In the genomic region with DNA sequence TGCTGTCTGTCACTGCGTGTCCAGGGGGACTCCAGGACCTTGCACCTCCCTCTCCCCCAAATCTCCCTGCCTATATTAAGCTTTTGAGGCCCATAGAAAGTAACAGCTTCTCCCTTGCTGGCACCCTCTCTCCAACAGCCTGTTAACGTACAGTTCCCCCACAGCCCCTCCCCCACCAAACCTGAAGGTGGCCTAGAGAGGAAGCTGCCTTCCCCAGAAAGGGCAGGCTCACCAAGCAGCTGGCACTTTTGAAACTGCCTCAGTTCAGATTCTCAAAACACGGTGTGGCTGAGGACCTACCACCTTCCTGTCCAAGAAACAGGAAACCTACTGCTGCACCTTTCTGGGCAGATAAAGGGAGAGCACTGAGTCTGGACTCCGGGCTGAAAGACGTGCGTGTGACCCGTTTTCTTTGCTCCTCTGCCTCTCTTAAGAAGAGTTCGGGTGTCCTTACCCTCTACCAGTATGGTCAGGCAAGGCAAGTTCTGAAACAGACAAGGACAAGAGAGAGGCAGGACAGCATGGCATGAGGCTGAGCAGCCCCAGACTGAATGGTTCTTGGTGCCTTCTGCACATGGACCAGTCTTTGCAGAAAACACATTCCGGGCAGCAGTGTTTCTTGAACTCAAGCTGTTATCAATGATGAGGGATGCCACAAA, we compare ENCODE assay signal across 8 mouse cellular contexts. TPM values are rescaled to one million over a fixed set of nuclear protein-coding genes. Genes with fewer than 3 reads are reported as not detected.
A peak's percentile ranks its signal among the peaks of the same experiment; 100 is the strongest.
DNase-seq lines count a peak whose midpoint lies in the region; ATAC-seq and TF ChIP-seq lines count a peak whose summit lies in the region.

No protein-coding gene starts in this region.

- H3K9ac ChIP-seq in heart, embryonic 11.5 days (ENCODE audit: low read depth, low read length): peak overlapping the region; percentile 98
- H3K9ac ChIP-seq in hindbrain, embryonic 11.5 days (ENCODE audit: low read depth, low read length): peak overlapping the region; percentile 93
- H3K9ac ChIP-seq in lung, embryonic 16.5 days (ENCODE audit: low read length): peak overlapping the region; percentile 95

- H3K4me1 ChIP-seq in heart, embryonic 11.5 days (ENCODE audit: control insufficient read depth, insufficient read depth, low read length): peaks cover 34% of the 10 kb centered on the region
- peaks cover 10% of the 10 kb centered on the region for H3K4me1 ChIP-seq in hindbrain, embryonic 11.5 days (replicated peaks; ENCODE audit: control insufficient read depth, insufficient read depth, low read length)
- H3K4me1 ChIP-seq in lung, embryonic 16.5 days (replicated peaks; ENCODE audit: control insufficient read depth, insufficient read depth, low read length): peaks cover 28% of the 10 kb centered on the region
- H3K4me1 ChIP-seq in small intestine, adult 2 months (ENCODE audit: control insufficient read depth, insufficient read depth, insufficient read length, low read length): peaks cover 17% of the 10 kb centered on the region; the same call in 1 of the 2 replicates

- TF ChIP-seq POLR2A in small intestine, adult 2 months (IDR thresholded peaks at IDR 0.05; ENCODE audit: low read depth, low read length): no peak

- TF ChIP-seq CTCF in small intestine, adult 2 months (IDR thresholded peaks at IDR 0.05; ENCODE audit: extremely low read depth, insufficient read length, insufficient replicate concordance, low read depth, low read length): no peak

- no peaks in the 10 kb centered on the region for H3K27me3 ChIP-seq in heart, embryonic 11.5 days (ENCODE audit: control insufficient read depth, insufficient read depth, low read length)
- H3K27me3 ChIP-seq in hindbrain, embryonic 11.5 days (ENCODE audit: control insufficient read depth, insufficient read depth, low read length): no peaks in the 10 kb centered on the region
- no peaks in the 10 kb centered on the region for H3K27me3 ChIP-seq in lung, embryonic 16.5 days (ENCODE audit: control insufficient read depth, insufficient read depth, low read depth, low read length)
- no peaks in the 10 kb centered on the region for H3K27me3 ChIP-seq in small intestine, adult 2 months (ENCODE audit: control insufficient read depth, insufficient read depth, low read length)

- H3K9me3 ChIP-seq in heart, embryonic 11.5 days (replicated peaks; ENCODE audit: control insufficient read depth, low read length): no peaks in the 10 kb centered on the region
- H3K9me3 ChIP-seq in hindbrain, embryonic 11.5 days (ENCODE audit: control insufficient read depth, low read length): no peaks in the 10 kb centered on the region
- no peaks in the 10 kb centered on the region for H3K9me3 ChIP-seq in lung, embryonic 16.5 days (ENCODE audit: control insufficient read depth, low read length)

- no peak for ATAC-seq in heart, embryonic 11.5 days (replicated peaks; ENCODE audit: insufficient number of reproducible peaks, low FRiP score, low TSS enrichment)
- ATAC-seq in hindbrain, embryonic 11.5 days (ENCODE audit: low FRiP score): no peak; the same call in 1 of the 2 replicates
- ATAC-seq in lung, embryonic 16.5 days (ENCODE audit: low read depth): no peak

- H3K27ac ChIP-seq in heart, embryonic 11.5 days (ENCODE audit: low read depth, low read length): 0 out of 2 replicates have a peak overlapping the region, but pooled peaks have one; percentile 0
- H3K27ac ChIP-seq in hindbrain, embryonic 11.5 days (ENCODE audit: low read depth, low read length): 0 out of 2 replicates have a peak overlapping the region, but pooled peaks have one; percentile 1
- H3K27ac ChIP-seq in lung, embryonic 16.5 days (ENCODE audit: low read length): peak overlapping the region; percentile 44; the same call in 1 of the 2 replicates
- H3K27ac ChIP-seq in small intestine, adult 2 months (ENCODE audit: insufficient read depth, low read depth, low read length): no peak overlapping the region

- DNase-seq in heart, postnatal 36 days: no peak
- peak; percentile 46 for DNase-seq in MEL-GATA-1-ER (ENCODE audit: extremely low read depth, low read depth)
- peak; percentile 38 for DNase-seq in hindbrain, embryonic 11.5 days (ENCODE audit: low spot score)
- DNase-seq in urinary bladder, postnatal 36 days (ENCODE audit: low spot score in 2 of 2): no peak
- no peak for DNase-seq in ovary, postnatal 14 days (ENCODE audit: low spot score)

- 0 out of 2 replicates have a peak, but pooled peaks cover 2% of the 10 kb centered on the region for H3K36me3 ChIP-seq in heart, embryonic 11.5 days (ENCODE audit: control insufficient read depth, insufficient read depth, low read length)
- H3K36me3 ChIP-seq in hindbrain, embryonic 11.5 days (ENCODE audit: control insufficient read depth, insufficient read depth, low read length): no peaks in the 10 kb centered on the region
- H3K36me3 ChIP-seq in lung, embryonic 16.5 days (ENCODE audit: control insufficient read depth, insufficient read depth, low read length): peaks cover 13% of the 10 kb centered on the region
- H3K36me3 ChIP-seq in small intestine, adult 2 months (ENCODE audit: control insufficient read depth, insufficient read depth, low read length): peaks cover 9% of the 10 kb centered on the region

- peak overlapping the region; percentile 86 for H3K4me2 ChIP-seq in heart, embryonic 11.5 days
- peak overlapping the region; percentile 76 for H3K4me2 ChIP-seq in hindbrain, embryonic 11.5 days (replicated peaks; ENCODE audit: low read depth, low read length)
- peak overlapping the region; percentile 71 for H3K4me2 ChIP-seq in lung, embryonic 16.5 days (ENCODE audit: low read depth, low read length)

- H3K4me3 ChIP-seq in heart, embryonic 11.5 days (ENCODE audit: low read depth, low read length): peak overlapping the region; percentile 99
- H3K4me3 ChIP-seq in hindbrain, embryonic 11.5 days (ENCODE audit: low read depth, low read length): peak overlapping the region; percentile 90
- peak overlapping the region; percentile 88 for H3K4me3 ChIP-seq in lung, embryonic 16.5 days (ENCODE audit: low read length)
- peak overlapping the region; percentile 86 for H3K4me3 ChIP-seq in small intestine, adult 2 months (ENCODE audit: low read depth, low read length)

- 48% methylated on average over 9 of the region's 9 CpGs for WGBS in heart, embryonic 11.5 days (ENCODE audit: insufficient replicate concordance)
- WGBS in hindbrain, embryonic 11.5 days: 59% methylated on average over 9 of the region's 9 CpGs
- WGBS in lung, embryonic 16.5 days: 32% methylated on average over 9 of the region's 9 CpGs
- 43% methylated on average over 9 of the region's 9 CpGs for WGBS in small intestine, adult 2 months

- intact Hi-C loops in heart, postnatal 36 days (cut with DNase I): loop anchor here (2.0 kb wide), 1 partner anchor 18 kb away; no protein-coding TSS in a partner anchor

RNA-seq across cellular contexts. Expression of a gene that starts 1.9 kb away (rescaled TPM):
- polyA plus RNA-seq in heart, embryonic 11.5 days (2014; fragmentation: Nextera tagmentation; extraction: Ambion mirVana): 92.3 and 92.8 TPM in 2 replicates
- 10 to 100 TPM; 33.1 to 41.2 TPM for total RNA-seq in heart, postnatal 36 days (2021)
- polyA plus RNA-seq in hindbrain, embryonic 11.5 days (2014; fragmentation: Nextera tagmentation; extraction: Ambion mirVana): 124 and 138 TPM in 2 replicates
- polyA plus RNA-seq in lung, embryonic 16.5 days (2015; fragmentation: Nextera tagmentation; extraction: Ambion mirVana): 96.3 and 98.8 TPM in 2 replicates
- polyA plus RNA-seq in small intestine, adult 2 months (2012; rRNA removed): 152 and 199 TPM in 2 replicates

RNA-seq across cellular contexts. Expression of a gene that starts 15.7 kb away (rescaled TPM):
- polyA plus RNA-seq in heart, embryonic 11.5 days (2014; fragmentation: Nextera tagmentation; extraction: Ambion mirVana): 22.2 and 29.2 TPM in 2 replicates
- total RNA-seq in heart, postnatal 36 days (2021): 10 to 100 TPM; 16.2 to 16.5 TPM
- 43.9 and 48.5 TPM in 2 replicates for polyA plus RNA-seq in hindbrain, embryonic 11.5 days (2014; fragmentation: Nextera tagmentation; extraction: Ambion mirVana)
- polyA plus RNA-seq in lung, embryonic 16.5 days (2015; fragmentation: Nextera tagmentation; extraction: Ambion mirVana): 26.1 and 27.4 TPM in 2 replicates
- 1.3 and 1.7 TPM in 2 replicates for polyA plus RNA-seq in small intestine, adult 2 months (2012; rRNA removed)

RNA-seq across cellular contexts. Expression of a gene that starts 44.4 kb away (rescaled TPM):
- 5.8 and 6.1 TPM in 2 replicates for polyA plus RNA-seq in heart, embryonic 11.5 days (2014; fragmentation: Nextera tagmentation; extraction: Ambion mirVana)
- 1 to 10 TPM; 6.5 to 7.8 TPM for total RNA-seq in heart, postnatal 36 days (2021)
- polyA plus RNA-seq in hindbrain, embryonic 11.5 days (2014; fragmentation: Nextera tagmentation; extraction: Ambion mirVana): 0.29 and 0.62 TPM in 2 replicates
- polyA plus RNA-seq in lung, embryonic 16.5 days (2015; fragmentation: Nextera tagmentation; extraction: Ambion mirVana): 8.4 and 8.6 TPM in 2 replicates
- polyA plus RNA-seq in small intestine, adult 2 months (2012; rRNA removed): 3.5 and 4.7 TPM in 2 replicates

RNA-seq across cellular contexts. Expression of a gene that starts 48.3 kb away (rescaled TPM):
- polyA plus RNA-seq in heart, embryonic 11.5 days (2014; fragmentation: Nextera tagmentation; extraction: Ambion mirVana): 1.2 and 1.4 TPM in 2 replicates
- total RNA-seq in heart, postnatal 36 days (2021): not detected
- not detected in 2 replicates for polyA plus RNA-seq in hindbrain, embryonic 11.5 days (2014; fragmentation: Nextera tagmentation; extraction: Ambion mirVana)
- 1.2 and 3.7 TPM in 2 replicates for polyA plus RNA-seq in lung, embryonic 16.5 days (2015; fragmentation: Nextera tagmentation; extraction: Ambion mirVana)
- not detected in 2 replicates for polyA plus RNA-seq in small intestine, adult 2 months (2012; rRNA removed)

Comparison
In these comparisons a context has a peak if more than half of its experiments do, and no peak if none do; other contexts are left out.
1. DNase-seq: peak in MEL-GATA-1-ER (single experiment) and hindbrain, embryonic 11.5 days (single experiment); none in heart, postnatal 36 days (0 of 2), urinary bladder, postnatal 36 days (0 of 2) and ovary, postnatal 14 days (single experiment).
2. Peak in every context shown above with its lines, with median percentiles within 50 percentile points of each other: H3K4me2 ChIP-seq, H3K4me3 ChIP-seq and H3K9ac ChIP-seq.